Mouse (Mus musculus): Measurements from ENCODE around the gene Serpina9. TPM values are rescaled to one million over a fixed set of nuclear protein-coding genes. Genes with fewer than 3 reads are reported as not detected.
"Not testable (repeated sequence)": the region's sequence is repeated elsewhere in the genome, so short reads cannot be mapped to it uniquely, and the experiment has no call there.

Serpina9 gene
- polyA plus RNA-seq, 3 experiments from 2014 or later = 5.2 to 13.1 (median 10.3) TPM

DNA sequence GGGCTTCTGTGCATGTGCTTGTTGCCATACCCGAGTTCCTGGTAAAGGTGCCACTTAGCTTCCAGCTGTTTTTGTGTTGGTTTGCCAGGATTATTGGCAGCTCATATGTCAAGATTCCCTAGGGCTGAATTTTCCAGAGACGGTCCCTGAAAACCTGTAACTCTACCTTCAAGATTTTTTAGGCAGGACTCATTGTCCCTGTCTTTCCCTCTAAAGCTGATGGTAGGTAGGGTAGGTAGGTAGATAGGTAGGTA lies 24.1 kb downstream of the Serpina9 start:
- no peak for ATAC-seq

DNA sequence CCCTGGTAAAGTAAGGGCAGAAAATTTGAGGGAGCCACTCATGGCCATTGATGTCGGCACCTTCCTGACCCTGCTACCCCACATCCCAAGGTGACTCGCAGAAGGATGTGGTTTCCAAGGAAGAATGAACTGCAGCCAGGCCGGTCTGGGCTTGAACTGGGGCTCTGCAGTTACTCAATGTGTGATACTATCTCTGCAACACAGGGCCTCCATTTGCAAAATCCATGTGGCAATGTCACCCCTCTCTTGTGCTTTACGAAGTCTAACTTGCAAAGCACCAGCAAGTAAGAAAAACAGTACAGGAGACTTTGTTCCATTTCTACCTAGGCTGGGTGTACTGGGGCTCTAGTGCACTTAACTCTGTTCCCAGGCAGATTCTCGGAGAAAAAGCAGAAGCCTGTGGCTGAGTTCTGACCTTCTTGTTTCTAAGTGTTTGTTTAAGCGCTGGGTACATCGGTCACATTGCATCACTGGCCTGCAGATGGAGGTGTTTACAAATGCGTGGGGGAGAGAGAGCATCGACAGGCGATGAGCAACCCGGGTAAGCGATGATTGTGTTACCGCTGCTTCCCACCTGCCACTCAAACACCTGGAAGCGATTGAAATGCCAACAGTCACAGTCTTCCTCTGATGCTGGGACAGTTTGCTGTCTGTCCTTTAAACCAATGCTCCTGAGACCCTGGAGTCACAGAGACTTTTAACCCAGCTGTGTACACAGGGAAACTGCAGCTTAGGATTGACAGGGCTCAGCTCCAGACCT lies 24.6 kb downstream of the Serpina9 start:
- no peak for ATAC-seq

DNA sequence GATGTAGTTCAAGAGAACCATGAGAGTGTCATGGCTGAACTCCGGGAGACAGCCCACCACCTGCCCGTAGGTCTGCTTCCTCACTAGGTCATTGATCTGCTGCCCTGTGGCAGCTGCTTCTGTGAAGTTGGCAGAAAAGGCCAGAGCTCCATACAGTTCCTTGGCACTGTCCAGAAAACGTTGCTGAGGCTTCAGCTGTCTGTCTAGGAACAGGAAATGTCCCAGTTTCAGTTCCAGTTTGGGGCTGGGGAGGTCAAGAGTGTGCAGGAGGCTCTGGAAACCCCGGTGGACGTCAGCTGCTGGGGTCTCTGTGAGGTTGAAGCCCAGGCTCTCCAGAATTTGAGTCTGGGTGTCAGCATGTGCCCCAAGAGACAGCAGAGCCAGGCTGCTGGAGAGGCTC lies 27.7 kb downstream of the Serpina9 start:
- no peak for ATAC-seq

DNA sequence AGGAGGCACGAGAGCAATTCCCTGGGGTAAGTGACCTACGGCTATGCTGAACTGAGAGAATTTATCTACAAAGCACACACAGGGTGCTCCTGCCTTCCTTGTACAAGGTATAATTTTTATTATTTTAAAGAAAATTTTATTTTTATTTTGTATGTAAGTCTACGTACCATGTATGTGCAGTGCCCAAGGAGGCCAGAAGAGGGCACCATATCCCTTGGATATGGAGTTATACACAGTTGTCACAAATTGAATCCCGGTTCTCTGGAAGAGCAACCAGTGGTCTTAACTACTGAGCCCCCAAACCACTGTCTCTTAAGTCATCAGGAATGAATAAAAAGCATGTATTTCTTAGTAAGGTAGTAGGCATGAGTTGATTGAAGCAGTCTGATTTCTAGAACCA lies 28.6 kb downstream of the Serpina9 start:
- no peak for ATAC-seq

DNA sequence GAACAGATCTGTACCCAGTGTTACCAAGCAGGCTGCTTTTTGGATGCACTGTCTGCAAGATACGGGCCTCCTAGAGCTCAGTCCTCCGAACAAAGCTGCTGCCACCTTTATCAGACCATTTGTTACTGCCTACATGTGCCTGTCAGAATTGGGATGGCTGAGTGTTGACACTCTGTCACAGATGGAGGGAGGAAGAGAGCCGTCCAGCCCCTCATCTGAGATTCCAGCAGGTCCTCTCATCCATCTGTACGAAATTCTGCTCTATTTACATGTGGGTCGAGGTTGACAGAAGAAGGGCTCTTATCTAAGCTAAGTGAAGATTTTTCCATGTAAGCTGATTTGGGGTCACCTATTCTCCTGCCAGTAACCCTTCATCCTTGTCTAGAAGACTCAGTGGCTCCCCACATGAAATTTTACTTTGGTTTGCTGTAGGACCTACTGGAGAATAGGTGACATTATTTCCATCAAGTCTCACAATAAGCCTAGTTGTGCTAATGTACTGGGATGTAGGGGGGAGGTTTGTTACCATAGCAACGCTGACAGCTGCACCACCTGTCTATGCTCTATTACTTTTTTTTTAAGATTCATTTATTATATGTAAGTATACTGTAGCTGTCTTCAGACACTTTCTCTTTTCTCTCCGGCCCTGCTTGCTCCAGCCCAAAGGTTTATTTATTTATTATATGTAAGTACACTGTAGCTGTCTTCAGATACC lies 31.8 kb downstream of the Serpina9 start:
- ATAC-seq = no peak

DNA sequence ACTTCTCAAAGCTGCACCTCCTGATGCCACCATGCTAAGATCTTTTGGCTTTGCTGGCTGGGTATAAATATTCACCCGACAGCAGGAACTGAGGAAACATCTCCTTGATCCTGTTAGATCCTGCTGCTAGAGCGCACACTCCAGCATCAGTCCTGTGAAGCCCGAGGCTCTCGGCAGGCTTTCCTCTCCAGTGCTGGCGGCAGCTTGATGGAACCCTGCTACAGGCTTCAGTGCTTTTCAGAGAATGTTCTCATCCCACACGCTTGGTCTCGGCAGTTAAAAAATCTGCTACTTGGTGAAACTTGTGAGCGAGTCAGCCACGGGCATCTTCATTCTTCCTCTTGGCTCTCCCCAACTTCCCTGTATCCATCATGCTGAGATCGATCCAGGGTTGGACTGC lies 35.3 kb downstream of the Serpina9 start:
- no peak for ATAC-seq

DNA sequence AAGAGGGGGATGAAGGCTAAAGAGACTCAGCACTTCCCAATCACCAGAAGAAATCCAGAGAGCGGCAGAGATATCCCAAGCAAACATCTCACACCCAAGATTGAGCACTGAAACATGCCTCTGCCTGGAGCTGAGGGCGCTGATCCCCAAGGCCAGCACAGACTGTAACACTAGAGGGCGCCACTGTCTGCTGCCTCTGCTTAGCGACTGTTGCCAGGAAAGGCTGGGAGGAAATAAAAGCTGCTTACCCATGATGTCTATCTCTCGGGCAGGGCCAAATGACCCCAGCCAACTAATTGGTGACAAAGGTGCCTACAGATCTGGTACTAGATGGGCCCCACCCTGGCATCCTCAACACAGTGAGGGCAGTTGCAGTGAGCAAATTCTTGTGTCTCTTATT lies 35.7 kb downstream of the Serpina9 start:
- no peak for ATAC-seq

DNA sequence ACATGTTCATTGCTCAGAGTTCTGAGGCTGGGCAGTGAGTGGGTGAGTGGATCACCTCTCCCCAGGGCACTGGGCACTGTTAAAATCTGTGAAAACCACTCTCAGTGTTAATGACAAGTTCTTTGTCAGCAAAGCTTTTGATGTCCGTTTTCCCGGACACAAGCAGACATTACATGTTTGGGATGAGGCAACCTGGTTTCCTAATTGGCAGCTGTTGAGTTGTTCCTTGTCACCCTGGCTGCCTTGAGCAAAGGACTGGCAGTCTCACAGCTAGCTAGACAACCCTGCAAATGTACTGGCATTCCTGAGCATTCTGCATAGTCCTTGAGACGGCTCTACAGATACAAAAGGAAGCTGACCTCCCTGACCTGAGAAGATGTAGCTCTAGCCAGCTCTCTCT lies 36.5 kb downstream of the Serpina9 start:
- no peak for ATAC-seq

DNA sequence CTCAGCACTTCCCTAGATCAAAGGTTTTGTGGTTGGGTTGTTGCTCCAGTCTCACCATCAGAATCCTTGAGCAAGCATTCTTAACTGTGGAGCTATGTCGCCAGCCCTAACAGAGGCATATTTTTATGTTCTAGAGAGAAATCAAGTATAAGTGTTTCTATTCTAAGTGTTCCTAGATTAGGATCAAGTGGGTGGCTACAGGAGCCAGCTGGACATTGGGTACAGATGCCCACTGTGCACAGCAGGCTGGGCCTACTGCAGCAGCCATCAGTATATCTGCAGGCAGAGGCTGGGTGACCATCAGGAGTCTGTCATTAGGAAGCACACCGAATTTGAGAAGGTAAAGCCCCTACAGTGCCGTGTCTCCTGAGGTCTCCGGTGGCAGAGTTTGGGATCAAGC lies 42.5 kb downstream of the Serpina9 start:
- ATAC-seq = no peak

DNA sequence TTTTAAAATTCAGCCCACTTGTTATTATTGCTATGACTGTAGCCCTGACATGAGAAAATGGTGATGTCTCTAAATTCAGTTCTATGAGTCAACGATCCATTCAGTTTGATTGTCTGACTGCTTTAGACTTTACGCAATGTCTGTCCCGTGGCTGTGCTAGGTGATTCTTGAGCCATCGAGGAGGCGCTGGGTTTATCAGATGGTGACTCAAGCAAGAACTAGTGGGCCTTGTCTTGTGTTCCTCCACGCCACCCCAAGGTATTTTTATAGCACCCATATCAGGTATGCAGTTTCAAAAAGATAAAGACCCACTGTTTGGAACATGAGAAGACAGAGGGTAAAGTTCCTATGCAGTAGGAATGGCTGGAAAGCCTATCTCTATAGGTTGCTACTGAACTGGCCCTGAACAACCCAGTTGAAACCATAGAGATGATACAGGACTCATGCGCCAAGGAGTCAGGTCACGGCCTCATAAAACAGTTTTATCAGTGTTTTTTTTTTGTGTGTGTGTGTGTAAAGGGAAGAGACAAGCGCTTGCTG lies 43.9 kb downstream of the Serpina9 start:
- no peak for ATAC-seq

DNA sequence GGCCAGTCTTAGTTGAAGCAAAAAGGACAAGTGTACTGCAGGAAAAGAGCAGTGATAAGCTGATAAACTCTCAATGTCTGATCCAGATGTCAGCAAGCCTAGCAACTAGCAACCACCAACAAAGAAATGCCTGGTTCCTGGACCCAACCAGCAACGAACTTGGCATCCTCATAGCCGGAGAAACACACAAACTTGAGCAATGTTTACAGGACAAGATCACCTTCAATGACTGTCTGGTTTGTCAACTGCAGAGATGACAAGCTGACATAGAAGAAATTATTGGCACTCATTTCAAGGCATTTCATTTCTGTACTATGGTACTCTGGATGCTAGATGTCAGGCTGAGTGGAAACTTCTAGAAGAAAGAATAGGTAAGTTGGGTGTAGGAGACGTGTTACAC lies 46.8 kb downstream of the Serpina9 start:
- ATAC-seq = no peak

DNA sequence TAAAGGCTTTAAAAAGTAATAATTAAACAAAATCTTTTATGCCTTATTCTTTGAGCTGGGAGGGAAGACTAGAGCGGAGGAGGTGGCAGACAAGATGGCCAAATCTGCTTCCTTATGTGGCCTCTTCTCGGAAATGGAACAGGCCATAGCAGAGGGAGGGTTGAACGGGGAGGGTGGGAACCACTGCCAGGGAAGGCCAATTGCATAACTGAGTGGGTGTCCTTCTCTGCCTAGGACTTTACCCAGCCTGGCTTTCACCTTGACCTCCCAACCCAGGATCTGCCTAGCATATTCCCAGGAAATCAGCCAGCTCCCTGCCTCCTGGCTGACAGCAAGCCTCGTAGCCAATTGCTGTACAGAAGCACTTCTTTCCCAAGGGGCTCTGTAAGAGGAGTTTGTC lies 50.3 kb downstream of the Serpina9 start:
- ATAC-seq = no peak

DNA sequence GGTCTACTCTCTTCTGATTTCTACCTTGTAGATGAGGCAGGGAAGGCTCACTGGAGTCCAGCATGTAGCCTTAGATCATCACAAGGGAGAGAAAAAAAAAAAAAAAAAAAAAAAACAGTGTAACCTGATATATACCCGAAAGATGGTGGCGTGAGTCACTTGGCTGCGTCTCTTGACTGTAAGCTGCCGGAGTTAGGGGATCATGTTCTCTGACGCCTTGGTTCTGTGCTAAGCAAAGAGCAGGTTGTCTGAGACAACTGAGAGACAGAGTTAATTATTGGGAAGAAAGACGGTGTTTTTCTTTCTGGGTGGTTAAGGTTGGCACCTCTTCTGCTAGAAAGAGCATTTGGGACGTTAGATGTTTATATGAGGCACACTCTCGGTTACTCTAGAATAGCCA lies 50.7 kb downstream of the Serpina9 start:
- no peak for ATAC-seq

DNA sequence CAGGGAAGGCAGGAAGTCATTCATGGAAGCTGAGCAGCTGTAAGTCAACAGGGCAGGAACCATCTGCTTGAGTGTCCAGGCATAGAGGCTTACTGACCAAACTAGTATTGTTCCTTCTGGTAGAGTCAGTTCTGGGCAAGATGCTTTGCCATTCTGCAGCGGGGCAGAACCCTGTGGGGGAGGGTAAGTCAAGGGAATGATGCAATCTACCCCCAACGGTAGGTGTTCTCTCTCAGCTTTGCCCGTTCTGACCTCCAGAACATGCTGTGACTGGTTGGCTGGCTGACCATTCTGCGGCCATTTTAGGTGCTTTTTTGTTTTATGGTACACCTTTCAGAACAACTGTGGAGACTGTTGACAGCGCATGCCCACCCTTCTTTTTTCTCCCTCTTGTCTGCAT lies 51.2 kb downstream of the Serpina9 start:
- ATAC-seq = no peak

DNA sequence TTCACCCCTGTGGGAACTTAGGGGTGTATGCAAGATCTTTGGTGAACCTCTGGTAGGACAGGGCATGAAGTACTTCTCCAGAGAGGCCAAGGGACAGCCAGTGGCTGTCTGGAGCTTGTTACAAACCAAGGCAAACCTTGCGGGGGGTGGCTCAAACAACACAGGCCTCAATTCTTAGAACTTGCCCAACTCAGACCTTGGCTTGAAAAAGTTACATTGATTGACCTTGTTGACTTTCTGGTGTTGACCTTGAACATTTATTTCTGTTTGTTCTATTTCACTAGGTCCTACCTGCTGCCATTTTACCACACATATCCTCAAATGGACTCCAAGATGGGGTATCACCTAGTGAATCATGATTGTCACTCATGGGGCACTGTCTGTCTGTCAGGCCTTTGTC lies 51.8 kb downstream of the Serpina9 start:
- ATAC-seq = no peak

DNA sequence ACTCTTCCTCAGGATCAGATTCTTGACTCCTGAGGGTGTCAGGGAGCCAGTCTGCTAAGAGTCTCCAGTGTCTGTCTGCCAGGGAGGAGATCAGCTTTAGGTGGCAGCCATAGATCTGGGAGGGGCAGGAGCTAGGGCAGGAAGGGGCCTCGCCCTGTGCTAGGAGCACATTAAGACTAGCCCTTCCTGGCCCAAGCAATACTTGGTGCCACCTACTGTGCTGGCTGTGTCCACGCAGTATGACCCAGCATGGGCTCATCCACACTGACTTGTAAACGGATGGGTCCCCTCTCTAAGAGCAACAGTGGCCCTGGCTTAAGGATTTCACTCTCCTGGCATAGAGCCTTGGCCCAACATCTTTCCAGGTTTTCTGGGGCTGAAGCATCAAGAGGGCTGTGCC lies 54.8 kb downstream of the Serpina9 start, which contains the start of gene Serpina1e:
Gene Serpina1e (minus strand): TSS at position 178 of the 400 bp plus-strand sequence.
- no peak for ATAC-seq

DNA sequence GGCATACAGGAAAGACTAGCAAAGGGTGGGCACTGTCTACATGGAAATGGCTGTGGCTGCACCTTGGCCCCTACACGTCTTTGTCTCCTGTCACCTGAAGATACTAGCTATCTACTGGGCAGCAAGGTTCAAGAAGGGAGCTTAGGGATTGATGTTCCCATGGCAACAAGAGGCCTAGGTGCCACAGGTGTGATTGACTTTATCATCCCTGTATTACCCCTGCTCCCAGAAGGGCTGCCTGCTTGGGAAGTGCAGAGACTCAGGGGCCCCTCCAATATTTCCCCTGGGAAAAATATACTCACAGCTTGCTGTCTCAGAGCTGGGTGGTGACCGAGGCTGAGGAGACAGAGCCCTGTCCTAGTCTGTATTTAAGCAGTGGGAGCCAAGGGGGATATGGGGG lies 57.0 kb downstream of the Serpina9 start:
- ATAC-seq = not testable (repeated sequence)

DNA sequence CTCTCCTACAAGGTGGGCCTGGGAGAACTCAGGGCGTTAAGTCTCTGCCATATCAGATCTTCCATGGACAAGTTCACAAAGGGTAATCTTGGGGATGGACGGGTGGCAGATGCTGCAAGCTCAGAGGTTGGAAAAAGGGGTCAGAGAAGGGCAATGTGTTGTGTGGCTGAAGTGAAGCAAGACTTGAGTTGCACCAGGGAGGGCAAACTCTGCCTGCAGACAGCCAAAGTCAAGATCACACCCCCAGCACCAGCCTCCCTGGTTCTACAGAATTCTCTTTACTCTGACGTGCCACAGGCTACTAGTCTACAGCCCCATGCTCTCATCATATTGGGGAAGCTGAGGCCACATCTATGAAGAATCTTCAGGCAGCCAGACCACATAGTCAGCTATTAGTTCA lies 60.6 kb downstream of the Serpina9 start:
- ATAC-seq = not testable (repeated sequence)

DNA sequence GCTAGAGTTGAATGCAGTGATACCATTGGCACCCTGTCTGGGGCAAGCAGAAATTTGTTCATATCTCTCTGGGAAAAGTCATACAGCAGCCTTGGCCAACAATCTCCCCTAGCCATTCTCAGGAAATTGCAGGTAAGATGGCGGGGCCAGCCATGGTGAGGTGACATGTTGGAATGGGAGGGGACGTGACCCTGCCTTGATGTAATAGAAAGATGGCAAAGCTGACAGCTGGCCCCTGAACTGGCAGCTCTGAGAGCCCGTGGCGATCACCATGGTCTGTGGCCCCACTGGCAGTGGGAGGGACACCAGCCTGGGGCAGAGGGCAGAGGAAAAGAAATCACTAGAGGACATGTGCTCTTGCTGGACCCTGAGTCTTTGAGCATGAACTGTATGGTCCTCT lies 67.3 kb downstream of the Serpina9 start:
- ATAC-seq = no peak

Other genes with a start within 250 kb of the Serpina9 start
- not detected for gene Serpina1d, start 240.2 kb downstream of the Serpina9 start, polyA plus RNA-seq (2017; shearing (Covaris generic))
- not detected for gene Serpina1b, start 183.4 kb downstream of the Serpina9 start, polyA plus RNA-seq (2017; shearing (Covaris generic))
- not detected for gene Serpina1a, start 150.2 kb downstream of the Serpina9 start, polyA plus RNA-seq (2017; shearing (Covaris generic))
- not detected for gene Serpina1c, start 108.9 kb downstream of the Serpina9 start, polyA plus RNA-seq (2017; shearing (Covaris generic))
- not detected for gene Serpina1e, start 54.8 kb downstream of the Serpina9 start, polyA plus RNA-seq (2017; shearing (Covaris generic))
- gene Serpina11, start 23.8 kb downstream of the Serpina9 start, polyA plus RNA-seq (2017; shearing (Covaris generic)) = not detected
- under 1 TPM in 2 of 3 experiments, not detected in 1; 0.09 to 0.25 TPM for gene Serpina12, start 30.7 kb upstream of the Serpina9 start, polyA plus RNA-seq (2017; shearing (Covaris generic))
- gene Serpina5, start 87.4 kb upstream of the Serpina9 start, polyA plus RNA-seq (2017; shearing (Covaris generic)) = not detected
- not detected for gene Serpina3a, start 99.0 kb upstream of the Serpina9 start, polyA plus RNA-seq (2017; shearing (Covaris generic))
- not detected for gene Serpina3b, start 114.2 kb upstream of the Serpina9 start, polyA plus RNA-seq (2017; shearing (Covaris generic))
- gene Serpina3c, start 140.1 kb upstream of the Serpina9 start, polyA plus RNA-seq (2017; shearing (Covaris generic)) = not detected
- 10 to 100 TPM in 2 of 3 experiments, 1 to 10 TPM in 1; 7.8 to 38.7 (median 11.3) TPM for gene Serpina3f, start 200.8 kb upstream of the Serpina9 start, polyA plus RNA-seq (2017; shearing (Covaris generic))
- gene Serpina3g, start 222.5 kb upstream of the Serpina9 start, polyA plus RNA-seq (2017; shearing (Covaris generic)) = 100 to 1,000 TPM; 239 to 411 (median 240) TPM
- gene Serpina3i, start 249.4 kb upstream of the Serpina9 start, polyA plus RNA-seq (2017; shearing (Covaris generic)) = not detected

Measured in inflammation-experienced regulatory T-cells, adult 6 months (primary cell).